Mouse (Mus musculus): ENCODE results near the gene Kctd2. TPM values are rescaled to one million over a fixed set of nuclear protein-coding genes. Genes with fewer than 3 reads are reported as not detected.
"Not testable (repeated sequence)": the region's sequence is repeated elsewhere in the genome, so short reads cannot be mapped to it uniquely, and the experiment has no call there.

Kctd2 gene
- polyA plus RNA-seq, 1 experiment from 2014 or later, result 34.8 TPM

DNA sequence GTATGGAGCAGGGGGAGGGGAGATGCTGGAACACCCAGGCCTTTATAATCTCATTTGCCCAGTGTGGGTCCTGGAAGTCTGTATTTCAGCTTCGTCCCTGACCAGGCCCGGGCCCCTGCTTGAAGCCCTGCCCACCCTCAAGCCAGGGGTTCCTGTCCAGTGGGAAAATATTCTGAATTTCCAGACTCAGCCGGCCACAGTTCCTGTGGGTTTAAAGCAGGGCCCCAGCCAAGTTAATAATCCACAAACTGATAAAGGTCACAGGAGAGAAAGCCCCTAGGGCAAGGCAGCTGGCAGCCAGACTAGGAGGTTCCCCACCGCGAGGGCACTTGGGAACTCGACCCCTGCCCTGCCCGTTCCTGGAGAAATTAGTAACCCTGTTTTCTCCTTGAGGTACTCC lies 29.1 kb downstream of the Kctd2 start:
- WGBS, result 57% methylated on average over 7 of the region's 7 CpGs
- Histone ChIP-seq H3K27ac (no peak overlapping the region), H3K9me3 (no peaks in the 10 kb centered on the region), H3K27me3 (replicated peaks) (no peaks in the 10 kb centered on the region), H3K36me3 (replicated peaks) (no peaks in the 10 kb centered on the region), H3K4me3 (no peak overlapping the region), H3K9ac (no peak overlapping the region), H3K4me1 (no peaks in the 10 kb centered on the region), H3K4me2 (no peak overlapping the region)
- no peak for ATAC-seq (replicated peaks)

DNA sequence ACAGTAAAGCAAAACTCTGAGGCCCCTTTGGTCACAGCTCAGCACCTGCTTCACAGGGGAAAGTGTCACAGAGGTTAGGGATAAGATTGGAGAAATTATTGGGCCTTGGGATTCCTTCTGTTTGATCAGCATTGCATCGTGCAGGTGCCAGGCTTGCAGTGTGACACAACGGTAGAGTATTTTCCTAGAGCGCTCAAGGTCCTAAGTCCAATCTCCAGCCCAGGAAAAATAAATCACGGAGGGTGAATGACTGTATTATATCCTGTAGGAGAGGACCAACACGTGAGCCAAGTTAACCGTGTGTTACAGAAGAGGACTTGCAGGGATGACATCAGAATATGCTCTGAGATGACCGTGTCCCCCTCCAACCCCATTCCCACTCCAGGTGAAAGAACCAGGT lies 30.2 kb downstream of the Kctd2 start:
- Histone ChIP-seq H3K4me1 (no peaks in the 10 kb centered on the region), H3K27me3 (replicated peaks) (no peaks in the 10 kb centered on the region), H3K27ac (no peak overlapping the region), H3K4me2 (no peak overlapping the region), H3K4me3 (no peak overlapping the region), H3K36me3 (replicated peaks) (no peaks in the 10 kb centered on the region), H3K9me3 (no peaks in the 10 kb centered on the region), H3K9ac (no peak overlapping the region)
- ATAC-seq (replicated peaks), result no peak
- WGBS, result 92% methylated on average over 7 of the region's 7 CpGs

GRCm38 (mm10) chr11:115451781-115452241 lies 31.9 kb downstream of the Kctd2 start:
- Histone ChIP-seq H3K27ac (no peak overlapping the region), H3K27me3 (replicated peaks) (no peaks in the 10 kb centered on the region), H3K9ac (no peak overlapping the region), H3K9me3 (no peaks in the 10 kb centered on the region), H3K4me2 (no peak overlapping the region), H3K36me3 (replicated peaks) (no peaks in the 10 kb centered on the region), H3K4me3 (no peak overlapping the region), H3K4me1 (no peaks in the 10 kb centered on the region)
- no peak for ATAC-seq (replicated peaks)
- 80% methylated on average over 8 of the region's 8 CpGs for WGBS

GRCm38 (mm10) chr11:115452281-115452860 lies 32.4 kb downstream of the Kctd2 start:
- Histone ChIP-seq H3K27me3 (replicated peaks) (no peaks in the 10 kb centered on the region), H3K27ac (no peak overlapping the region), H3K4me2 (no peak overlapping the region), H3K9ac (no peak overlapping the region), H3K4me1 (no peaks in the 10 kb centered on the region), H3K36me3 (replicated peaks) (no peaks in the 10 kb centered on the region), H3K9me3 (no peaks in the 10 kb centered on the region), H3K4me3 (no peak overlapping the region)
- ATAC-seq (replicated peaks), result no peak
- WGBS, result 74% methylated on average over 7 of the region's 7 CpGs

GRCm38 (mm10) chr11:115453306-115453705 lies 33.4 kb downstream of the Kctd2 start:
- Histone ChIP-seq H3K4me1 (no peaks in the 10 kb centered on the region), H3K4me3 (no peak overlapping the region), H3K9ac (no peak overlapping the region), H3K27ac (no peak overlapping the region), H3K36me3 (replicated peaks) (no peaks in the 10 kb centered on the region), H3K27me3 (replicated peaks) (no peaks in the 10 kb centered on the region), H3K9me3 (no peaks in the 10 kb centered on the region), H3K4me2 (no peak overlapping the region)
- ATAC-seq (replicated peaks), result no peak
- 77% methylated on average over 4 of the region's 4 CpGs for whole genome bisulfite sequencing

DNA sequence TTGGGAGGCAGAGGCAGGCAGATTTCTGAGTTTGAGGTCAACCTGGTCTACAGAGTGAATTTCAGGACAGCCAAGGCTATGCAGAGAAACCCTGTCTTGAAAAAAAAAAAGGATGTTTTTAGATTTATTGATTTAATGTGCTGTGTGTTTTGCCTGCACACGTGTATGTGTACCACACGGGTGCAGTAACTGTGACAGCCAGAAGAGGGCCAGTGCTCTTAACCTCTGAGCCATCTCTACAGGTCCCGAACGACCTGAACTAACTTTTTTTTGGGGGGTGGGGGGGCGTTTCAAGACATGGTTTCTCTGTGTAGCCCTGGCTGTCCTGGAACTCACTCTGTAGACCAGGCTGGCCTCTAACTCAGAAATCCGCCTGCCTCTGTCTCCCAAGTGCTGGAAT lies 34.9 kb downstream of the Kctd2 start:
- not testable (repeated sequence) for H3K9ac ChIP-seq; H3K4me2 ChIP-seq; H3K4me3 ChIP-seq; ATAC-seq (replicated peaks); H3K36me3 ChIP-seq (replicated peaks); H3K27ac ChIP-seq; H3K4me1 ChIP-seq; H3K27me3 ChIP-seq (replicated peaks); H3K9me3 ChIP-seq
- 90% methylated on average over 6 of the region's 6 CpGs for WGBS

GRCm38 (mm10) chr11:115455619-115456018 lies 35.7 kb downstream of the Kctd2 start:
- Histone ChIP-seq H3K4me3 (no peak overlapping the region), H3K36me3 (replicated peaks) (no peaks in the 10 kb centered on the region), H3K4me2 (no peak overlapping the region), H3K27ac (no peak overlapping the region), H3K9me3 (no peaks in the 10 kb centered on the region), H3K9ac (no peak overlapping the region), H3K4me1 (no peaks in the 10 kb centered on the region), H3K27me3 (replicated peaks) (no peaks in the 10 kb centered on the region)
- ATAC-seq (replicated peaks), result no peak
- WGBS, result 85% methylated on average over 15 of the region's 15 CpGs

DNA sequence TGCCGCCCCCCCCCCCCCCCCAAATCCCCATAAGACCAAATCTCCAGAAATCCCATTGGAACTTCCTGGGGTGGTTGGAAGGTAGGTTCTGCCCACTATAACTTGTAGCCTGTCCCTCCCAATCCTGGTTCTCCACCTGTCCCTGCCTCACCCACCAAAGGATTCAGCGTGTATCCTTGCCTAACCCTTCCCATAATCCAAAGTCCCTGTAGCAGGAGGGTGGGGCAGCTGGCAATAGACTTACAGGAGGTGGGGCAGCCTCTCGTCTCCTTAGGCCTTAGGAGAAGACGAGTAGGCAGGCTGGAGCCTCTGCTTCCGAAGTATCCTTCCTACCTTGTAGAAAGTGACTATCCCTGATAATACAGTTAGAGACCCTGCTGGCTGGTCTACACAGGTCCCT lies 36.3 kb downstream of the Kctd2 start:
- Histone ChIP-seq H3K36me3 (replicated peaks) (no peaks in the 10 kb centered on the region), H3K4me3 (no peak overlapping the region), H3K27me3 (replicated peaks) (no peaks in the 10 kb centered on the region), H3K4me1 (no peaks in the 10 kb centered on the region), H3K9me3 (no peaks in the 10 kb centered on the region), H3K4me2 (no peak overlapping the region), H3K9ac (no peak overlapping the region), H3K27ac (no peak overlapping the region)
- no peak for ATAC-seq (replicated peaks)
- WGBS, result 91% methylated on average over 5 of the region's 5 CpGs

DNA sequence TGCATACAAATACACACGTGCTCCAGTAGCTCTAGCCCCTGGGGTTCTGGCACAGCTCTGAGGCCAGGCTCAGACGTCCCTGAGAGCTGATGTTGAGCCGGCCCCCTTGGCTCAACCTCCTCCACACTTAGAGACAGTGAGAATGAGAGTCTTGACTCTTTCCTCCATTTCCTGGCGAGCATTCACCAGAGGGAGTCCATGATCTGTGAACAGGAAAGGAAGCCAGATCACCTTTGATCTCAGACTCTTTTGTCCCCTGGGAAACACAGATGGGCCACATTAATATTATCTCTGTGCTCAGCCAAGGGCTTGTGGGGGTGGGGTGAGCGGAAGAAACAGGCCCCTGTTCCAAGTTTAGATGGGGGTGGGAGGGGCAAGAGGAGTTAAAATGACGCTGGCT lies 37.5 kb downstream of the Kctd2 start:
- no peaks in the 10 kb centered on the region for H3K36me3 ChIP-seq (replicated peaks)
- no peak overlapping the region for H3K9ac ChIP-seq
- 39% methylated on average over 6 of the region's 6 CpGs for WGBS
- no peaks in the 10 kb centered on the region for H3K4me1 ChIP-seq
- no peak for ATAC-seq (replicated peaks)
- no peaks in the 10 kb centered on the region for H3K27me3 ChIP-seq (replicated peaks)
- H3K9me3 ChIP-seq, result no peaks in the 10 kb centered on the region
- H3K27ac ChIP-seq, result no peak overlapping the region
- H3K4me2 ChIP-seq, result no peak overlapping the region
- no peak overlapping the region for H3K4me3 ChIP-seq

DNA sequence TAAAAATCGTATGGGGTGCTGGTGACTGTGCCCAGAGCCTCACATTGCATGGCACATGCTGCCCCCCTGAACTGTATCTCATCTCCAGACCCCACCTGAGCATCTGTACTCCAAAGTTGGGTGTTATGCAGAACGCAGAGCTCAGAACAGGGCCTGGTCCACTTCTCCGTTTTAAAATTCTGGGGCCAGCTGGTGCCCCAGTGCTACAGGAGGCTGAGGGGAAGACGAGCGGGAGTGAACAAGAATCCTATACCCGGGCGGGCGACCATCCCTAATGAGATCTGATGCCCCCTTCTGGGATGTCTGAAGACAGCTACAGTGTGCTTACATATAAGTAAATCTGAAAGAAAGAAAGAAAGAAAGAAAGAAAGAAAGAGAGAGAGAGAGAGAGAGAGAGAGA lies 41.0 kb downstream of the Kctd2 start:
- no peaks in the 10 kb centered on the region for H3K9me3 ChIP-seq
- H3K36me3 ChIP-seq (replicated peaks), result no peaks in the 10 kb centered on the region
- ATAC-seq (replicated peaks), result no peak
- no peaks in the 10 kb centered on the region for H3K27me3 ChIP-seq (replicated peaks)
- H3K27ac ChIP-seq, result no peak overlapping the region
- 17% methylated on average over 8 of the region's 8 CpGs for WGBS
- H3K4me2 ChIP-seq, result no peak overlapping the region
- no peak overlapping the region for H3K4me3 ChIP-seq
- H3K9ac ChIP-seq, result no peak overlapping the region
- no peaks in the 10 kb centered on the region for H3K4me1 ChIP-seq

- WGBS, result 80% methylated on average over 5 of the region's 5 CpGs
These were observed 41.9 kb downstream of the Kctd2 start for GRCm38 (mm10) chr11:115461846-115462242.

DNA sequence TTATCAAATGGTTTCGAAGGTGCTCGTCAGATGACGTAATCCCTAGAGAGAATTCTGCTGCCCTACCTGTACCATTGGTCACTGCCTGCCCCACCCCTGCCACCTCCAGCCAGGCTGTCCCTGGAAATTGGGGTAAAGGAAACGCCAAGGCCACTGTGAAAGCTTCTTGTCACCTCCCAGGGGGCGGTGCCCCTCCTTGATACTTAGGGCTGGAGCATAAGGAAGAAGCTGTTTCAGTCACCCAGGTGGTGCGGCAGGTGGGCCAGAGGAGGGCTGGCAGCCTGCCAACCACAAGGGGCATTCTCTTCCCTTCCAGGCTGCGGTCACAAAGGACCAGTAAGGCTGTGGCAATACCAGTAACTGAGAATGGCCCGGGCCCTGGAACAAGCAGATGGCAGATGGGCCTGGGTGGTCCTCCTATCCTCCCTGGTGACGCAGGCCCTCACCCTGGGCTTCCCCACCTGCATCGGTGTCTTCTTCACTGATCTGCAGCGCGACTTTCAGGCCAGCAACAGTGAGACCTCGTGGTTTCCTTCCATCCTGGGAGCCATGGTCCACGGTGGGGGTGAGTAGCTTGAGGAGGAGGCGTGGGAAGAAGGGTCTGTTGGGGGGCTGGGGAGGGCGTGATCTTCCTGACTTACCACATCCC lies 42.4 kb downstream of the Kctd2 start, which contains the start of gene Slc16a5:
Gene Slc16a5, plus strand, starts transcription at position 232 of the 649 bp plus-strand sequence.
- no peaks in the 10 kb centered on the region for H3K36me3 ChIP-seq (replicated peaks)
- no peak within 1 kb of the TSS for H3K4me2 ChIP-seq
- no peaks in the 10 kb centered on the region for H3K4me1 ChIP-seq
- ATAC-seq (replicated peaks), result no peak
- H3K9me3 ChIP-seq, result no peaks in the 10 kb centered on the region
- no peak within 1 kb of the TSS for H3K4me3 ChIP-seq
- H3K9ac ChIP-seq, result no peak within 1 kb of the TSS
- no peaks in the 10 kb centered on the region for H3K27me3 ChIP-seq (replicated peaks)
- H3K27ac ChIP-seq, result no peak within 1 kb of the TSS
- WGBS, result 76% methylated on average over 16 of the region's 16 CpGs

More at GRCm38 (mm10) chr11:115461846-115462242, 41.9 kb downstream of the Kctd2 start:
- H3K4me3 ChIP-seq, result no peak overlapping the region
- no peak overlapping the region for H3K4me2 ChIP-seq
- H3K27me3 ChIP-seq (replicated peaks), result no peaks in the 10 kb centered on the region
- H3K27ac ChIP-seq, result no peak overlapping the region
- no peak overlapping the region for H3K9ac ChIP-seq
- no peaks in the 10 kb centered on the region for H3K9me3 ChIP-seq
- no peaks in the 10 kb centered on the region for H3K4me1 ChIP-seq
- H3K36me3 ChIP-seq (replicated peaks), result no peaks in the 10 kb centered on the region
- no peak for ATAC-seq (replicated peaks)

DNA sequence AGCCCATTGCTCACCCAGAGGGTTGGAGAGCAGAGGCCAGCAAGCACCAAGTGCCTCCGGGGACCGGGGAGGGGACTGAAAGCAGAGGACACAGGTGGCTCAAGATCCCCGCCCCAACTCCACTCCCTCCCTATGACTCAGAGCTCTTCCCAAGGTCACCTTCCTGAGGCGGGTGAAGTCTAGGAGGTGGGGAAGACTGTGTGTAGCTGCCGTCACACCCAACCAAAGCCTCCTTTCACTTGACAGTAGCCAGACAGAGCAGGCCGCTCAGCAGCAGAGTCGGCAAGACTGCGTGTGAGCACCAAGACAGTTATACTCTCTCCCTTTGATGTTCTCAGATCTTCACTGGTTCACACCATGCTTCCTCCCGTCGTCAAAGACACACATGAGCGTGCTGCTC lies 43.5 kb downstream of the Kctd2 start:
- no peak for ATAC-seq (replicated peaks)
- 72% methylated on average over 11 of the region's 11 CpGs for WGBS
- H3K36me3 ChIP-seq (replicated peaks), result no peaks in the 10 kb centered on the region

More for the DNA sequence above, 43.5 kb downstream of the Kctd2 start:
- Histone ChIP-seq H3K4me1 (no peaks in the 10 kb centered on the region), H3K4me3 (no peak overlapping the region), H3K9ac (no peak overlapping the region), H3K9me3 (no peaks in the 10 kb centered on the region), H3K27ac (no peak overlapping the region), H3K4me2 (no peak overlapping the region), H3K27me3 (replicated peaks) (no peaks in the 10 kb centered on the region)

All from midbrain, embryonic 15.5 days (tissue).